Mouse (Mus musculus): ENCODE measurements at regions not wholly inside any gene's neighbourhood (a gene's known extent, or its start where the extent isn't known, plus 50 kb on each side); places are given as distances from the start of the nearest gene placed in this dataset.

GRCm38 (mm10) chr16:51475690-51476089 lies 555.3 kb upstream of the Cblb start:
- TF ChIP-seq CTCF (IDR thresholded peaks at IDR 0.05) (no peak), EP300 (IDR thresholded peaks at IDR 0.05) (no peak)

Measured in lung, postnatal 0 days (tissue).